15 mouse cellular contexts compared by ENCODE assay signal in genomic region chr11:106163546-106163945, GRCm38 (mm10). TPM values are rescaled to one million over a fixed set of nuclear protein-coding genes. Genes with fewer than 3 reads are reported as not detected.
DNase-seq lines count a peak whose midpoint lies in the region; ATAC-seq and TF ChIP-seq lines count a peak whose summit lies in the region.
"Had no signal": no experiment of that assay in that cellular context is flagged by ENCODE, and none has a peak within 500 bp of the region (broad histone marks: within the 10 kb centered on the region; RNA-seq: fewer than 3 reads in every experiment).

No protein-coding gene starts in this region.

- no peak; the same call in 1 of the 2 replicates for TF ChIP-seq EP300 in liver, postnatal 0 days (IDR thresholded peaks at IDR 0.05; ENCODE audit: low read depth)

- no peak for TF ChIP-seq CTCF in liver, postnatal 0 days (IDR thresholded peaks at IDR 0.05; ENCODE audit: low read depth)

- H3K9ac ChIP-seq in liver, postnatal 0 days (replicated peaks) = no peak overlapping the region
- no peak overlapping the region for H3K9ac ChIP-seq in forebrain, embryonic 16.5 days (replicated peaks; ENCODE audit: low read depth, low read length)
- H3K9ac ChIP-seq: liver, embryonic 14.5 days had no signal

- H3K27me3 ChIP-seq in liver, postnatal 0 days (ENCODE audit: insufficient read depth, low read length) = no peaks in the 10 kb centered on the region
- H3K27me3 ChIP-seq in forebrain, embryonic 16.5 days (replicated peaks; ENCODE audit: control insufficient read depth, insufficient read depth, low read length) = no peaks in the 10 kb centered on the region

- peak overlapping the region; percentile 26; the same call in 1 of the 2 replicates for H3K4me2 ChIP-seq in liver, postnatal 0 days (ENCODE audit: low read depth, low read length)
- no peak overlapping the region for H3K4me2 ChIP-seq in forebrain, embryonic 16.5 days (ENCODE audit: low read length)

- intact Hi-C loops in heart, postnatal 25 days (cut with DNase I) = no loop called here

- H3K9me3 ChIP-seq in liver, postnatal 0 days (ENCODE audit: low read length) = no peaks in the 10 kb centered on the region
- no peaks in the 10 kb centered on the region for H3K9me3 ChIP-seq in forebrain, embryonic 16.5 days (ENCODE audit: control insufficient read depth, low read length)

- peak; percentile 31 to 68 for DNase-seq in heart, adult 18-20 months
- no peak for DNase-seq in heart, postnatal 25 days (ENCODE audit: low spot score)
- peak; percentile 49 for DNase-seq in heart, adult 8-10 months (ENCODE audit: low spot score)
- peak; percentile 35 to 36 for DNase-seq in kidney, adult 8-10 months
- no peak for DNase-seq in liver, postnatal 0 days
- no peak for DNase-seq in cerebellum, adult 8-10 months
- DNase-seq in cerebellum, postnatal 14 days = no peak
- DNase-seq: adrenal gland, postnatal 14 days; gastrocnemius, postnatal 25 days; thymus, postnatal 25 days had no signal

- no peak for ATAC-seq in liver, postnatal 0 days
- no peak for ATAC-seq in forebrain, embryonic 16.5 days

- H3K36me3 ChIP-seq in liver, postnatal 0 days (replicated peaks; ENCODE audit: insufficient read depth, low read length) = peaks cover 3% of the 10 kb centered on the region
- peaks cover 17% of the 10 kb centered on the region for H3K36me3 ChIP-seq in forebrain, embryonic 16.5 days (ENCODE audit: control insufficient read depth, insufficient read depth)

- no peak overlapping the region for H3K4me3 ChIP-seq in liver, postnatal 0 days (ENCODE audit: low read depth, low read length)
- no peak overlapping the region for H3K4me3 ChIP-seq in forebrain, embryonic 16.5 days (replicated peaks; ENCODE audit: low read length)

- 58% methylated on average over 4 of the region's 4 CpGs for WGBS in liver, postnatal 0 days (ENCODE audit: insufficient replicate concordance)
- 93% methylated on average over 4 of the region's 4 CpGs for WGBS in forebrain, embryonic 16.5 days

- H3K27ac ChIP-seq in liver, postnatal 0 days (ENCODE audit: low read depth) = peak overlapping the region; percentile 64
- no peak overlapping the region for H3K27ac ChIP-seq in forebrain, embryonic 16.5 days (ENCODE audit: low read length)
- H3K27ac ChIP-seq: liver, embryonic 14.5 days had no signal

- peaks cover 15% of the 10 kb centered on the region for H3K4me1 ChIP-seq in liver, postnatal 0 days (ENCODE audit: insufficient read depth)
- peaks cover 17% of the 10 kb centered on the region for H3K4me1 ChIP-seq in forebrain, embryonic 16.5 days (replicated peaks; ENCODE audit: control insufficient read depth, insufficient read depth, low read length)

RNA-seq across cellular contexts. Expression of gene Limd2, which starts 2.9 kb away (rescaled TPM):
- 10 to 100 TPM in 1 of 2 experiments, 1 to 10 TPM in 1; 3.5 to 12.3 TPM for total RNA-seq in heart, adult 18-20 months (2021)
- total RNA-seq in heart, postnatal 25 days (2021) = 1 to 10 TPM; 4.3 to 5.9 TPM
- 1 to 10 TPM; 1.7 to 3.9 (median 3.4) TPM for total RNA-seq in heart, adult 8-10 months (2022)
- 77.5 and 77.7 TPM in 2 replicates for polyA plus RNA-seq in liver, postnatal 0 days (2015; fragmentation: Nextera tagmentation; extraction: Ambion mirVana)
- 205 and 209 TPM in 2 replicates for polyA plus RNA-seq in forebrain, embryonic 16.5 days (2015; fragmentation: Nextera tagmentation; extraction: Ambion mirVana)

RNA-seq across cellular contexts. Expression of gene Gm10840, which starts 2.9 kb away (rescaled TPM):
- not detected for total RNA-seq in heart, adult 18-20 months (2021)
- total RNA-seq in heart, postnatal 25 days (2021) = not detected
- not detected for total RNA-seq in heart, adult 8-10 months (2022)
- not detected in 2 replicates for polyA plus RNA-seq in liver, postnatal 0 days (2015; fragmentation: Nextera tagmentation; extraction: Ambion mirVana)
- 1.1 and 1.2 TPM in 2 replicates for polyA plus RNA-seq in forebrain, embryonic 16.5 days (2015; fragmentation: Nextera tagmentation; extraction: Ambion mirVana)
- total RNA-seq: adrenal gland, postnatal 14 days; common myeloid progenitor, adult 5-6 weeks; gastrocnemius, postnatal 25 days; monocyte, adult 5-6 weeks had no signal
- polyA plus RNA-seq: C2C12; liver, embryonic 14.5 days had no signal

RNA-seq across cellular contexts. Expression of gene Strada, which starts 38.4 kb away (rescaled TPM):
- total RNA-seq in heart, adult 18-20 months (2021) = 1 to 10 TPM; 6.2 to 8.0 TPM
- total RNA-seq in heart, postnatal 25 days (2021) = 1 to 10 TPM; 6.4 to 6.6 TPM
- 1 to 10 TPM; 4.8 to 8.5 (median 7.6) TPM for total RNA-seq in heart, adult 8-10 months (2022)
- 4.6 and 4.9 TPM in 2 replicates for polyA plus RNA-seq in liver, postnatal 0 days (2015; fragmentation: Nextera tagmentation; extraction: Ambion mirVana)
- polyA plus RNA-seq in forebrain, embryonic 16.5 days (2015; fragmentation: Nextera tagmentation; extraction: Ambion mirVana) = 28.8 and 30.9 TPM in 2 replicates

RNA-seq across cellular contexts. Expression of gene Ccdc47, which starts 52.6 kb away (rescaled TPM):
- total RNA-seq in heart, adult 18-20 months (2021) = 10 to 100 TPM; 70.0 to 74.0 TPM
- total RNA-seq in heart, postnatal 25 days (2021) = 10 to 100 TPM; 61.9 to 69.2 TPM
- 10 to 100 TPM; 71.6 to 93.0 (median 85.9) TPM for total RNA-seq in heart, adult 8-10 months (2022)
- 33.4 and 34.6 TPM in 2 replicates for polyA plus RNA-seq in liver, postnatal 0 days (2015; fragmentation: Nextera tagmentation; extraction: Ambion mirVana)
- 110 TPM in 2 replicates for polyA plus RNA-seq in forebrain, embryonic 16.5 days (2015; fragmentation: Nextera tagmentation; extraction: Ambion mirVana)

RNA-seq across cellular contexts. Expression of gene Ddx42, which starts 53.2 kb away (rescaled TPM):
- total RNA-seq in heart, adult 18-20 months (2021) = 10 to 100 TPM; 24.1 to 26.7 TPM
- 10 to 100 TPM; 24.5 to 25.7 TPM for total RNA-seq in heart, postnatal 25 days (2021)
- total RNA-seq in heart, adult 8-10 months (2022) = 10 to 100 TPM; 24.7 to 30.7 (median 27.3) TPM
- polyA plus RNA-seq in liver, postnatal 0 days (2015; fragmentation: Nextera tagmentation; extraction: Ambion mirVana) = 15.9 and 17.8 TPM in 2 replicates
- polyA plus RNA-seq in forebrain, embryonic 16.5 days (2015; fragmentation: Nextera tagmentation; extraction: Ambion mirVana) = 112 and 115 TPM in 2 replicates

Comparison
In these comparisons a context has a peak if more than half of its experiments do, and no peak if none do; other contexts are left out.
1. DNase-seq: peak in heart, adult 18-20 months (2 of 2), heart, adult 8-10 months (single experiment) and kidney, adult 8-10 months (2 of 2); none in heart, postnatal 25 days (single experiment), liver, postnatal 0 days (single experiment), cerebellum, adult 8-10 months (single experiment) and cerebellum, postnatal 14 days (0 of 2).